In the genomic region with DNA sequence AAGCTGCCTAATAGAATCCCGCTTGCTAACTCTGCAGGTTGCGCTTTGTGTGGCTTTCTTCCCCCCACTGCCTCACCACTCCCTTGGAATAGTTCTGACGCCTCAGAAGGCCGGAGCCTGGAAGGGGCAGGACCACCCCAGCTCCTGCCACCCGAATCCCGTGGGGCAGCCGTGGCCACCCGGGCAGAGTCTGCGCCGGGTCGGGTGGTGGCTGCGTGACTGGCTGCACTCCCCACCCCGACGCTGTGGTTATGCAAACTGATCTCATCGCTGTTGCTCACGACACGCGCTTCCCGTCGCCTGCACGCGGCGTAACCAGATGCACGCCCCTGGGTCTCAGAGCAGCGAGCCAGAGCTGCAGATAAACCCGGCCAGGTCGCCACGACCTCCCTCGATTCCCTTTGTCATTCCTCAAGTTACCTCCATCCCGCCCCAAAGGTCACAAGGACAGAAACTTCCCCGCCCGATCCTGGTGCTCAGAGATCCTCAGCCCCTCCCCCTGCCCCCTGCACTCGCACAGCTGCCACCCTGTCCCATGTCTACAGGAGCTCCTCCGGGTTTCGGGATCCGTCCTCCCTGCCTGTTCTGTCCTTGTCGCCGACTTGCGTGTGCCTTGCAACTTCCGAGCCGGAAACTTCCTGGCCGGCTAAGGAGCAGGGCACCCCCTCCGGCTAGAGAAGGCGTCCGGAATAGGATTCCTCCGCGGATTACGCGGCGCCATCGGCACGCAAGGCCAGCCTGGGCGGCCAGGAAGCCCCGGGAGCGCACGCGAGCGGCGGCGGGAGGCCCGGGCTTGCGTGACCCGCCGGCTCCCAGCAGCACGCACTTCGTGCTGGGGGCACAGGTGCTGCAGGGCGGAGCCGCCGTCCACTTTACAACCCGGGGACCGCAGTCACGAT, we compare ENCODE assay signal across 7 mouse cellular contexts. TPM values are rescaled to one million over a fixed set of nuclear protein-coding genes. Genes with fewer than 3 reads are reported as not detected.
DNase-seq lines count a peak whose midpoint lies in the region; ATAC-seq lines count a peak whose summit lies in the region.

No protein-coding gene starts in this region.

- peaks cover 12% of the 10 kb centered on the region for H3K4me1 ChIP-seq in limb, embryonic 13.5 days
- H3K4me1 ChIP-seq in midbrain, embryonic 15.5 days, result peaks cover 20% of the 10 kb centered on the region

- peak overlapping the region; percentile 65 for H3K4me3 ChIP-seq in limb, embryonic 13.5 days
- peak overlapping the region; percentile 50 for H3K4me3 ChIP-seq in midbrain, embryonic 15.5 days

- H3K36me3 ChIP-seq in limb, embryonic 13.5 days, result no peaks in the 10 kb centered on the region
- H3K36me3 ChIP-seq in midbrain, embryonic 15.5 days (replicated peaks), result no peaks in the 10 kb centered on the region

- no peaks in the 10 kb centered on the region for H3K9me3 ChIP-seq in limb, embryonic 13.5 days
- H3K9me3 ChIP-seq in midbrain, embryonic 15.5 days, result no peaks in the 10 kb centered on the region

- H3K4me2 ChIP-seq in limb, embryonic 13.5 days (replicated peaks), result peak overlapping the region; percentile 91
- peak overlapping the region; percentile 99 for H3K4me2 ChIP-seq in midbrain, embryonic 15.5 days

- under 1% methylated on average over 72 of the region's 72 CpGs for WGBS in limb, embryonic 13.5 days
- under 1% methylated on average over 72 of the region's 72 CpGs for WGBS in midbrain, embryonic 15.5 days

- H3K9ac ChIP-seq in limb, embryonic 13.5 days, result peak overlapping the region; percentile 76
- H3K9ac ChIP-seq in midbrain, embryonic 15.5 days, result peak overlapping the region; percentile 47

- H3K27me3 ChIP-seq in limb, embryonic 13.5 days, result peaks cover 44% of the 10 kb centered on the region
- H3K27me3 ChIP-seq in midbrain, embryonic 15.5 days (replicated peaks), result peaks cover 16% of the 10 kb centered on the region

- ATAC-seq in limb, embryonic 13.5 days (ENCODE audit: low FRiP score, low read depth), result peak; percentile 77
- peak; percentile 86 for ATAC-seq in midbrain, embryonic 15.5 days (replicated peaks)

- peak; percentile 69 to 76 for DNase-seq in adrenal gland, adult 18-20 months (ENCODE audit: low spot score in 2 of 2)
- DNase-seq in embryo, embryonic 11.5 days (ENCODE audit: low read depth, low spot score), result peak; percentile 59
- DNase-seq in heart, adult 18-20 months, result peak; percentile 84
- DNase-seq in kidney, adult 18-20 months, result peak; percentile 81
- peak; percentile 58 to 65 for DNase-seq in spleen, adult 18-20 months

- peak overlapping the region; percentile 55 for H3K27ac ChIP-seq in limb, embryonic 13.5 days
- peak overlapping the region; percentile 56 for H3K27ac ChIP-seq in midbrain, embryonic 15.5 days

RNA-seq across cellular contexts. Expression of gene Lekr1, which starts 7.1 kb away (rescaled TPM):
- 1 to 10 TPM; 2.5 to 3.1 TPM for total RNA-seq in adrenal gland, adult 18-20 months (2021)
- 1 to 10 TPM; 2.5 to 2.7 TPM for total RNA-seq in heart, adult 18-20 months (2021)
- polyA plus RNA-seq in limb, embryonic 13.5 days (2015; fragmentation: Nextera tagmentation; extraction: Ambion mirVana), result 7.8 and 9.8 TPM in 2 replicates
- 5.7 and 6.5 TPM in 2 replicates for polyA plus RNA-seq in midbrain, embryonic 15.5 days (2015; fragmentation: Nextera tagmentation; extraction: Ambion mirVana)

Comparison
In these comparisons a context has a peak if more than half of its experiments do, and no peak if none do; other contexts are left out.
1. Peak in every context shown above with its lines: DNase-seq, ATAC-seq, H3K4me3 ChIP-seq and H3K27ac ChIP-seq.